Mouse (Mus musculus) G1E (cell line): Measurements from ENCODE around the gene Serinc3. TPM values are rescaled to one million over a fixed set of nuclear protein-coding genes. Genes with fewer than 3 reads are reported as not detected.

Experiments
- ATAC-seq: 2 replicates; pipeline ENCODE4 v1.8.0; 2016; ENCODE audit warnings: mild to moderate bottlenecking; ENCODE audit not compliant: insufficient number of reproducible peaks, poor library complexity, low FRiP score, severe bottlenecking; ENCODE audit errors: extremely low read depth
- DNase-seq: peaks from one replicate; pipeline ENCODE4 v3.0.0; 2012; ENCODE audit warnings: low spot score
- H3K27me3 ChIP-seq: 2 replicates; pipeline ENCODE4 v1.6.1; 2012; ENCODE audit warnings: mild to moderate bottlenecking, low read length, inconsistent platforms; ENCODE audit not compliant: insufficient read depth
- H3K36me3 ChIP-seq: replicated peaks from 2 replicates; pipeline ENCODE3; 2012; ENCODE audit warnings: mild to moderate bottlenecking, inconsistent platforms
- H3K4me1 ChIP-seq: 2 replicates; pipeline ENCODE4 v1.6.1; 2012; ENCODE audit warnings: low read depth, low read length, inconsistent platforms, mixed read lengths; ENCODE audit not compliant: insufficient read depth
- H3K4me3 ChIP-seq: 2 replicates; pipeline ENCODE4 v1.5.1; 2012; ENCODE audit warnings: low read depth, mild to moderate bottlenecking, inconsistent platforms, low read length, moderate library complexity, mixed read lengths
- H3K9me3 ChIP-seq: replicated peaks from 2 replicates; pipeline ENCODE4 v1.6.1; 2012; ENCODE audit warnings: inconsistent platforms
- CTCF ChIP-seq: IDR thresholded peaks from 2 replicates; pipeline ENCODE4 v1.5.1; 2012; ENCODE audit warnings: low read depth, low read length, inconsistent platforms, mixed read lengths
- GATA1 ChIP-seq: IDR thresholded peaks from 2 replicates; pipeline ENCODE4 v1.6.1; 2012; ENCODE audit warnings: borderline replicate concordance, low read length, inconsistent platforms, mixed read lengths
- GATA2 ChIP-seq: IDR thresholded peaks from 2 replicates; pipeline ENCODE4 v1.6.1; 2012; ENCODE audit warnings: low read depth, low read length, inconsistent platforms, borderline replicate concordance
- POLR2AphosphoS5 ChIP-seq: IDR thresholded peaks from 2 replicates; pipeline ENCODE4 v1.6.1; 2012; ENCODE audit warnings: low read depth, low read length, inconsistent platforms; ENCODE audit not compliant: insufficient replicate concordance
- TAL1 ChIP-seq: conservative IDR thresholded peaks from 2 replicates; pipeline ENCODE4 v1.6.1; 2012; ENCODE audit warnings: low read depth, low read length, inconsistent platforms, mixed read lengths
- polyA plus RNA-seq: library from polyadenylated mRNA; stranded (reverse); fragments of >175 nt; gene quantifications from 2 replicates; pipeline ENCODE4 v1.2.3, GENCODE M21; 2012
- total RNA-seq, 2 experiments: library from RNA; stranded (forward) in 1 of 2; stranded (reverse) in 1 of 2; fragments of 200-1000 nt in 1 of 2; fragments of >200 nt in 1 of 2; fragmentation: Nextera tagmentation in 1 of 2; gene quantifications; 2 replicates each; pipeline ENCODE4 v1.2.3; 2014 to 2017

Serinc3 gene
- total and polyA plus RNA-seq, 3 experiments, result 7.2 to 156 (median 55.0) TPM

- ATAC-seq, result no peak
- H3K4me1 ChIP-seq, result no peaks in the 10 kb centered on the region
- no peak for TF ChIP-seq CTCF
- no peak for TF ChIP-seq POLR2AphosphoS5
- TF ChIP-seq GATA1, result no peak
- TF ChIP-seq GATA2, result no peak
- no peak for TF ChIP-seq TAL1
- no peaks in the 10 kb centered on the region for H3K9me3 ChIP-seq
- peaks cover 88% of the 10 kb centered on the region for H3K36me3 ChIP-seq
- H3K27me3 ChIP-seq, result no peaks in the 10 kb centered on the region
- DNase-seq, result no peak
- no peak overlapping the region for H3K4me3 ChIP-seq
These were observed 28.2 kb downstream of the Serinc3 start for GRCm38 (mm10) chr2:163616652-163617227.

DNA sequence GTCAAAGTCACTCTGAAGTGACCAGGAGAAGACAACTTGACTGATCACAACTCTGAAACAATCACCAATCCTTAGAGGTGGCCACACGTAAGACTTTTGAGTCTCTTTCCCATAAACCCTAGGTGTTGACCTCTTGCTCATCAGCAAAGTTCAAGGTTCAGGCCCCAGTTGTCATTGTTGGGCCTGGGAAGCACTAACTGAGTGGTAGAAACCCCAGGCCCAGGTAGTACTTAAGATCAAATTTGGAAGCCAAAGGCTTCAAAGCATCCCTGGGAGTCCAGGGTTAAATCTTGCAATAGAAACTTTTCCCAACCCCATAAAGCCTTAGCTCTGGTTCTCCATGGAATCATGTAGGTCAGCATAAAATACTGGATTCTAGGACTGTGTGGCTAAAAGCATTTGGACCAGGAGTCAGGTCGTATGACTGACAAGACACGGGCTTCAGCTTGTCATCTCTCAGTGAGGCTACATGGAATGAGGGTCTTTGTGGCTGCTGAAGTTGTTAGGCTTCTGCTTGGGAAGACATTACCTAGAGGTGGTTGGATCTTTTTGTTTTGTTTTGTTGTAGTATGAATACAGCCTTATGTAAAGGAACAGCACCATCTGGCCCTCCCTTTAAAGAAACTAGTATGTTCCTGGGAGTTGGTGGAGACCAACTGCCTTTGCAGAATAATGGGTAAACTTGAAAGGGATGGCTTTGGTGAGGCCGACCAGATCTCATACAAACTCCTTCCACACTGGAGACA is 28.9 kb downstream of the Serinc3 start:
- ATAC-seq (no peak), DNase-seq (no peak)
- TF ChIP-seq CTCF (no peak), POLR2AphosphoS5 (no peak), GATA1 (no peak), GATA2 (no peak), TAL1 (no peak)
- peaks cover 90% of the 10 kb centered on the region for H3K36me3 ChIP-seq
- no peaks in the 10 kb centered on the region for H3K27me3 ChIP-seq
- H3K4me3 ChIP-seq, result no peak overlapping the region
- H3K9me3 ChIP-seq, result no peaks in the 10 kb centered on the region
- peaks cover 2% of the 10 kb centered on the region; the same call in 1 of the 2 replicates for H3K4me1 ChIP-seq

DNA sequence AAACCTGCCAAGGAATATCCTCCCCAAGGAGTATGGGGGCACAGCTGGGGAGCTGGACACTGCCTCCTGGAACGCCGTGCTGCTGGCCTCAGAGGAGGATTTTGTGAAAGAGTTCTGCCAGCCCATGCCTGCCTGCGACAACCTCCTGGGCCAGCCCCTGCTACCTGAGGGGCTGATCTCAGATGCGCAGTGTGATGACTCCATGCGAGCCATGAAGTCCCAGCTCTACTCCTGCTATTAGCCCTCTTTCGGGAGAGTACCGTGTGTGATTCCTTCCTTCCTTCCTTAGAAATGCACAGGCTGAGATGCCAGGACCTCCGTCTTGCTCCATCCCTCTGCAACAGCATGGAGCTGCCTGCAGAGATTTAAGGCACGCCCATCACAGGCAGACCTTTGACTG is 29.5 kb downstream of the Serinc3 start:
- H3K4me3 ChIP-seq, result no peak overlapping the region
- H3K27me3 ChIP-seq, result no peaks in the 10 kb centered on the region
- DNase-seq, result no peak
- H3K36me3 ChIP-seq, result peaks cover 91% of the 10 kb centered on the region
- peaks cover 7% of the 10 kb centered on the region; the same call in 1 of the 2 replicates for H3K4me1 ChIP-seq
- no peaks in the 10 kb centered on the region for H3K9me3 ChIP-seq
- no peak for TF ChIP-seq POLR2AphosphoS5
- TF ChIP-seq GATA2, result no peak
- TF ChIP-seq CTCF, result no peak
- no peak for TF ChIP-seq TAL1
- TF ChIP-seq GATA1, result no peak
- no peak for ATAC-seq

DNA sequence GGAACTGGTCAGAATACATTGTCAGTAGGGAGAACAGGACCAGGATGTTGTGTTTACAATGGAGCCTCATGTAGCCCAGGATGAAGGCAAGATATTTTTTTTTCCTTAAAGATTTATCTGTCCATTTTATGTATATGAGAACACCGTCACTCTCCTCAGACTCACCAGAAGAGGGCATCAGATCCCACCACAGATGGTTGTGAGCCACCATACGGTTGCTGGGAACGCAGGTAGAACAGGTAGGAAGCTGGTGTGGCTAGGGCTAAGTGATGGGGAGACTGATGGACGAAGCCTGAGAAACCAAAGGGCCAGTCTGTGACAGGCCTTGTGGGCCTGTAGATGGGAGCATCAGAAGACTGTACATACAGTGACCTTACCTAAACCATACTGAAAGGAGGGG is 30.9 kb downstream of the Serinc3 start:
- TF ChIP-seq GATA2, result no peak
- TF ChIP-seq GATA1, result no peak
- TF ChIP-seq CTCF, result no peak
- TF ChIP-seq POLR2AphosphoS5, result no peak
- no peak for TF ChIP-seq TAL1
- DNase-seq, result no peak
- ATAC-seq, result no peak
- peaks cover 18% of the 10 kb centered on the region for H3K4me1 ChIP-seq
- no peaks in the 10 kb centered on the region for H3K27me3 ChIP-seq
- H3K36me3 ChIP-seq, result peaks cover 77% of the 10 kb centered on the region
- H3K9me3 ChIP-seq, result no peaks in the 10 kb centered on the region
- no peak overlapping the region for H3K4me3 ChIP-seq

GRCm38 (mm10) chr2:163613206-163613605 is 31.7 kb downstream of the Serinc3 start:
- Histone ChIP-seq H3K9me3 (no peaks in the 10 kb centered on the region), H3K27me3 (no peaks in the 10 kb centered on the region), H3K4me1 (peaks cover 19% of the 10 kb centered on the region), H3K4me3 (no peak overlapping the region), H3K36me3 (peaks cover 70% of the 10 kb centered on the region)
- TF ChIP-seq GATA1, result no peak
- no peak for TF ChIP-seq POLR2AphosphoS5
- TF ChIP-seq CTCF, result no peak
- TF ChIP-seq GATA2, result no peak
- TF ChIP-seq TAL1, result no peak
- ATAC-seq (no peak), DNase-seq (no peak)

DNA sequence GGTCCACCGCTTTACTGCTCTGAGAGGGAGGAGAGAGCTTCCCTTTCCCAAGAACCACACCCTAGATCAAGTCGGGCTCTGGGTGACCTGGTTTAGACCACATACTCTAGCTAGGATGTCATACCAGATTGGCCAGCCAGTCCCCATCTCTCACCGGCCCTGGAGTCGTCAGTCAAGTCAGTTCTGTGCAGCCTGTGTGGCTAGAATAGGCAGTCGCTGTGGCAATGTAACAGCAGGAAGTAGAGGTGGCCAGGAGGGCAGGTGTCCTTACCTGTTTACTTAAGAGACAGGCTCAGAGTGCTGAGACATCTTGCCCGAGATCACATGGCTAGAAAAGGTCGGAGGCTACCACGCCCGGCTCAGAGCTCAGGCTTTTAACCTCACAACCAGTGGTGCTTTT is 33.8 kb downstream of the Serinc3 start:
- Histone ChIP-seq H3K9me3 (no peaks in the 10 kb centered on the region), H3K4me1 (peaks cover 30% of the 10 kb centered on the region), H3K36me3 (peaks cover 63% of the 10 kb centered on the region), H3K4me3 (no peak overlapping the region), H3K27me3 (no peaks in the 10 kb centered on the region)
- ATAC-seq (no peak), DNase-seq (no peak)
- TF ChIP-seq TAL1, result no peak
- no peak for TF ChIP-seq GATA2
- no peak for TF ChIP-seq GATA1
- no peak for TF ChIP-seq CTCF
- no peak for TF ChIP-seq POLR2AphosphoS5
